Mouse (Mus musculus): ENCODE measurements at regions not wholly inside any gene's neighbourhood (a gene's known extent, or its start where the extent isn't known, plus 50 kb on each side); places are given as distances from the start of the nearest gene placed in this dataset.

DNA sequence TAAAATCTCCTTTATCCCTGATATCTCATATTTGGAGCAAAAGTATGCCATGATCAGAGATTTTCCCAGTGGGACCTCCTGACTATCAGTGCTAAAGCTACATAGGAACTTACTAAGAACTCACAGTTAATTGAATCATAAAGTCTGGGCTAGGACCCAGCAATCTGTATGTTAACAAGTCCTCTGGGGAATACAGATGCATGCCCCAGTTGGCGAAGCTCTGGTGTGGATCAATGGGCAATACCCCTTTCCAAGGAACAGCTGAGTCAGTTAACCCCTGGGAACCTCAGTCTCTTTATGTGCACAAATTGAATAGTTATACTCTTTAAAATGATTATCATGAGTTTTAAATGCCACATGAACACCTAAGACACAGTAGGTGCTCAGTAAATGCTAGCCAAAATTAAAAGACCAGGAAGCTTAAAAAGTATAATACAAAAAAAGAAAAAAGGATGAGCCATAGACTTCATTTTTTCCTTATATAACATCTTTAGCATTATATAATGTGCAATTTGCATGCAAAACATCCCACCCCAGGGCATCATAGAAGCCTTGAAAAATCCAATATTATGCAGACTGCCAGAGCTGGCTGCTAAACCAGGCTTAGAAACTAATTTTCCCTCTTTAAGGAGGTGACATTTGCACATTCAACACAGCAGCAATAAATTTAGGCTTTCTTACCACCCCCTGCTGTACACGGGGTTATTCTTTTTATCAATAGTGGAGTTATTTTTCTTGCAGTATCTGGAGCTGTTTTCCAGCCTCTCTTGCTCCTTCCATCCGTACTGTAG is 202.7 kb downstream of the Gm16223 start:
- DNase-seq (ENCODE audit: low read depth, low spot score) = peak; percentile 2

DNA sequence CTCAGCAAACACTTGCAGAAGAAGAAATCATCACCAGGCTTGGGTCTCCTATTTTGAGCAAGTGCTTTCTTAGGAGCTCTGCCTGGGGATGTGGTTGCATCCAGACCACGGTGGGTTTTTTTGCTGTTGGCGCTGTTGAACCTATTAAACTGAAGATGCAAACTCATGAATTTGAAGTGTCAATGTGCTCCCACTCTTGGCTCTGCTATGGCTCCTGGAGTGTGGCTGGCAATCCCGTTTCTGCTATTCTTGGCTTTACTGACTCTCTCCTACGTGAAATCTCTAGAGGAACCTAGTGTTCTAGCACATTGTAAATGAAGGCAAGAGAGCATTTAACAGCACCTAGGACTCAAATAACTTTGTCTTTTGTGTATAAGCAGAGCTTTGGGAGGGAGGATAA is 204.2 kb downstream of the Gm16223 start:
- no peak for DNase-seq (ENCODE audit: low read depth, low spot score)

- DNase-seq (ENCODE audit: low read depth, low spot score) = no peak
These were observed 211.0 kb downstream of the Gm16223 start for GRCm38 (mm10) chr5:42278617-42279296.

Measured in mesoderm, embryonic 11.5 days (tissue).